Mouse (Mus musculus): ENCODE data around the gene Shcbp1. TPM values are rescaled to one million over a fixed set of nuclear protein-coding genes. Genes with fewer than 3 reads are reported as not detected.

Gene Shcbp1
- polyA plus RNA-seq (2014; fragmentation: Nextera tagmentation; extraction: Ambion mirVana): 48.4 and 54.1 TPM in 2 replicates

DNA sequence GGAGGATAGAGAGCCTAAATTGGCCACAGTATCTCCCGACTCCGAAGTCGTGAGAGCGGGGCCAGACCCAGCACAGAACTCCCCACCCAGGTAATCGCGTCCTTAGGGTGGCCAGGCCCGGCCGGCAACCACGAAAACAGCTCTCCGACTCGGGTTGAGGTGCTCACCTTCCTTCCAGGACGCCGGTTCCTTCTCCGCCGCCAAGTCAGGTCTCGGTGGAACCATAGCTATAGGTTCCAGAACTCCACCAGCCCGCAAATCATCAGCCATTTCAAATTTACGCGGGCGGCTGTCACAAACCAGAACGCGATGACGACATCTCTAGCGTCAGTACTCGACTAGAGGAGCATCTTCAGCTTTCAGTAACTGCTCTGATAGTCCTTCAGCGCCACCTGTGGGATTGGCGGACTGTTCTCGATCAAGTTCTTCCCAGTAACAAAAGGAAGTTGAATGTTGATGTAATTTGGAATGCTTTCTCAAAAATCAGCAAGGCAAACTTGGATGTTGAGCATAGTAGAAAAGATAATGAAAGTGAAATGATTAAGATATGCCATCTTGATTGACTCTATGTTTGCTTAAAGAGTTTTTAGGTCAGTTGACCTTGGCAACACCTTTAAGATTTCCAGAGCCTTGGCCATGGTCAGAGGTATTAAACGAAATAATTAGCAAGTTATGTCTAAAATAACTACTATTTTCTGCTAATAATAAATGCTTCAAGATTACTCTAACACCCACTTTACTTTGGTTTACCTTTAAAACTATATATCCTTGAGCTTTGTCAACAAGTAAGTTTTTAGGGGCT lies at the start of gene Shcbp1:
TSS of gene Shcbp1 (minus strand) at position 314 of the 802 bp plus-strand sequence.
- peak; percentile 93 for ATAC-seq (replicated peaks; ENCODE audit: insufficient number of reproducible peaks, low FRiP score, low TSS enrichment)
- no peak within 1 kb of the TSS for H3K27ac ChIP-seq (ENCODE audit: low read depth, low read length)
- 5% methylated on average over 29 of the region's 29 CpGs for WGBS (ENCODE audit: insufficient replicate concordance)
- H3K4me3 ChIP-seq (ENCODE audit: low read depth, low read length): peak within 1 kb of the TSS; percentile 93
- no peaks in the 10 kb centered on the region for H3K9me3 ChIP-seq (replicated peaks; ENCODE audit: control insufficient read depth, low read length)
- H3K4me2 ChIP-seq: peak within 1 kb of the TSS; percentile 69
- 0 out of 2 replicates have a peak, but pooled peaks cover 4% of the 10 kb centered on the region for H3K4me1 ChIP-seq (ENCODE audit: control insufficient read depth, insufficient read depth, low read length)
- H3K27me3 ChIP-seq (ENCODE audit: control insufficient read depth, insufficient read depth, low read length): no peaks in the 10 kb centered on the region
- H3K9ac ChIP-seq (ENCODE audit: low read depth, low read length): peak within 1 kb of the TSS; percentile 84
- 0 out of 2 replicates have a peak, but pooled peaks cover under 1% of the 10 kb centered on the region for H3K36me3 ChIP-seq (ENCODE audit: control insufficient read depth, insufficient read depth, low read length)

DNA sequence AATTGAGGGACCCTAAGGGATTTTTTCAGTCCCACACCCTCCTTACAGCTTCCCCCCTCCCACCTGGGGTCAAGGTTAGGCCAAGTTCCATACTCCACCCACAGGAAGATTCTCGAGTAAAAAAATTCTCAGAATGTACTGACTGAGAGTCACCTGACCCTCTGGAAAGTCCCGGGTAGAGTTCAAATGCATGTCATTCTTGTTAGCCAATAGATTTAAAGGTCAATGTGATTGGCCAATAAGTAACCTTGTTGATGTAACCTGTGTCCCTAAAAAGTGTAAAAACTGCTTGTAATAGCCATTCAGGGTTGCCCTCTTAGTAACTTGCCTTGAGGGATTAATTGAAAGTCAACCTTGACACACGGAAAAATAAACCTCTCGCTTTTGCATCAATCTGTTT lies 29.5 kb upstream of the Shcbp1 start:
- no peak for ATAC-seq (replicated peaks; ENCODE audit: insufficient number of reproducible peaks, low FRiP score, low TSS enrichment)
- H3K9ac ChIP-seq (ENCODE audit: low read depth, low read length): no peak overlapping the region
- no peaks in the 10 kb centered on the region for H3K9me3 ChIP-seq (replicated peaks; ENCODE audit: control insufficient read depth, low read length)
- H3K4me2 ChIP-seq: no peak overlapping the region
- no peak overlapping the region for H3K4me3 ChIP-seq (ENCODE audit: low read depth, low read length)
- no peaks in the 10 kb centered on the region for H3K4me1 ChIP-seq (ENCODE audit: control insufficient read depth, insufficient read depth, low read length)
- no peaks in the 10 kb centered on the region for H3K27me3 ChIP-seq (ENCODE audit: control insufficient read depth, insufficient read depth, low read length)
- H3K36me3 ChIP-seq (ENCODE audit: control insufficient read depth, insufficient read depth, low read length): no peaks in the 10 kb centered on the region
- WGBS (ENCODE audit: insufficient replicate concordance): 77% methylated on average over 4 of the region's 4 CpGs
- H3K27ac ChIP-seq (ENCODE audit: low read depth, low read length): no peak overlapping the region

DNA sequence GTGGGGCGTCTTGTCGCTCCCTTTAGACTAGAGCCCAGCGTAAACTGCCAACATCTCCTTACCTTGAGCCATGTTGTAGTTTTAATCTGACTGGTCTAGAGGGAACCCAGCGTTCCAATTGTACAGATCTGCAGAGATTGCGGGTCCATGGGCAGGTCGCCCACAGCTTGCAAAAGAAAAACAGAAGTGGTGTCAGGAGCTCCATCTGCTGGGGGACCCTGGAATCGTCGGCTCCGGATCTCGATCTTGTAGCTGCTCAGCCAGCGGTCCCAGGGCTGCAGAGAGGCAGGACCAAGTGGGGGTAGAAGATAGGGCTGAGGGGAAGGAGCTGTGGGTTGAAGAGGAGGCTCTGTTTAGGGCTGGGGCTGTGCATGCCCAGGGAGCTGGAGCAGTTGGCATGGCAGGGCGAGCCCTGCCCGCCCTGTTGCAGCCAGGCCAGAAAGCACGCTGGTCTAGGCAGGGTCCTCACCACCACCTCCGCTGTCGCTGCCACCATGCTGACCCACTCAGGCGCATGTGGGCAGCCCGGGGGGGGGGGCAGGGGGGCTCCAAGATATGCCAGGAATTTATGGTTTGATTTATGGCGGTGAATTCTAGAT lies 21.3 kb upstream of the Shcbp1 start:
- no peak overlapping the region for H3K4me3 ChIP-seq (ENCODE audit: low read depth, low read length)
- no peak overlapping the region for H3K4me2 ChIP-seq
- no peaks in the 10 kb centered on the region for H3K9me3 ChIP-seq (replicated peaks; ENCODE audit: control insufficient read depth, low read length)
- no peaks in the 10 kb centered on the region for H3K27me3 ChIP-seq (ENCODE audit: control insufficient read depth, insufficient read depth, low read length)
- H3K27ac ChIP-seq (ENCODE audit: low read depth, low read length): no peak overlapping the region
- H3K9ac ChIP-seq (ENCODE audit: low read depth, low read length): no peak overlapping the region
- ATAC-seq (replicated peaks; ENCODE audit: insufficient number of reproducible peaks, low FRiP score, low TSS enrichment): no peak
- H3K4me1 ChIP-seq (ENCODE audit: control insufficient read depth, insufficient read depth, low read length): no peaks in the 10 kb centered on the region
- WGBS (ENCODE audit: insufficient replicate concordance): 52% methylated on average over 19 of the region's 19 CpGs
- H3K36me3 ChIP-seq (ENCODE audit: control insufficient read depth, insufficient read depth, low read length): no peaks in the 10 kb centered on the region

DNA sequence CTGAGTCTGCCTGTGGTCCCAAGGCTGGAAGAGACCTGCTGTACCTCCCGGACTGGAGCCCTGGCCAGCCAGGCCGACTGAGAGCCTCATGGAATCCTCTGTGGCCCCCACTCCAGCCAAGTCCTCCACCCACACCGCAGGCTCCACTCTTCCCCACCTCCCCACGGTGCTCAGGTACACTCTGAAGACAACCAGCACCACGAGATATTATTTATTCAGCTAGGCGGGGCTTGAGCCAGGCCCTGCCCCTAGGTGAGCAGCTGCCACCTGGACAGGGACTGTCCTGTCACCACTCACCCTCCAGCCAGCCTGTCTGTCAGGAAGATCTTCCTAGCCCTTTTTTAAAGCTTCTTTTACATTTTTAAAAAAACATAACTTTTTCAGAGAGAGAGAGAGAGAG lies 1.1 kb downstream of the Shcbp1 start:
- peak overlapping the region; percentile 93 for H3K4me3 ChIP-seq (ENCODE audit: low read depth, low read length)
- WGBS (ENCODE audit: insufficient replicate concordance): 69% methylated on average over 6 of the region's 6 CpGs
- ATAC-seq (replicated peaks; ENCODE audit: insufficient number of reproducible peaks, low FRiP score, low TSS enrichment): no peak
- 0 out of 2 replicates have a peak, but pooled peaks cover 4% of the 10 kb centered on the region for H3K4me1 ChIP-seq (ENCODE audit: control insufficient read depth, insufficient read depth, low read length)
- no peak overlapping the region for H3K27ac ChIP-seq (ENCODE audit: low read depth, low read length)
- peak overlapping the region; percentile 84; the same call in 1 of the 2 replicates for H3K9ac ChIP-seq (ENCODE audit: low read depth, low read length)
- H3K9me3 ChIP-seq (replicated peaks; ENCODE audit: control insufficient read depth, low read length): no peaks in the 10 kb centered on the region
- H3K36me3 ChIP-seq (ENCODE audit: control insufficient read depth, insufficient read depth, low read length): 0 out of 2 replicates have a peak, but pooled peaks cover 2% of the 10 kb centered on the region
- peak overlapping the region; percentile 69 for H3K4me2 ChIP-seq
- no peaks in the 10 kb centered on the region for H3K27me3 ChIP-seq (ENCODE audit: control insufficient read depth, insufficient read depth, low read length)

DNA sequence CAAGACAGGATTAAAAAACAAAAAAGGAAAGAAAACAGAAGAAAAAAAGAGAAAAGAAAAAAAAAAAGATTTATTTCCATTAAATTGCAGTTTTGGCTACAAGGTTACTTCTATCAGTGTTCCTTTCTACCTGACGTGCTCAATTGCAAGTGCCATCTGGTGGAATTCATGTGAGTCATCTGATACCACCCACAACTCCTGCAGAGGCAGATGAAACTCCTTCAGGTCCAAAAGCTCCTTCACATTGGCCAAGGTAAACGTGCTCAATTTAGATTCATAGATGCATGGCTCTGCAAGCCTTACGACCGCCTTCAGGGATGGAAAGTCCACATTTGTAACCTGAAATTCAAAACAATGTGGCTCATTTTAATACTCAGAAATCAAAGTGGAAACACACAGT lies 14.6 kb downstream of the Shcbp1 start:
- H3K36me3 ChIP-seq (ENCODE audit: control insufficient read depth, insufficient read depth, low read length): no peaks in the 10 kb centered on the region
- no peak overlapping the region for H3K27ac ChIP-seq (ENCODE audit: low read depth, low read length)
- ATAC-seq (replicated peaks; ENCODE audit: insufficient number of reproducible peaks, low FRiP score, low TSS enrichment): no peak
- WGBS (ENCODE audit: insufficient replicate concordance): 91% methylated on average over 4 of the region's 4 CpGs
- no peak overlapping the region for H3K9ac ChIP-seq (ENCODE audit: low read depth, low read length)
- no peaks in the 10 kb centered on the region for H3K27me3 ChIP-seq (ENCODE audit: control insufficient read depth, insufficient read depth, low read length)
- H3K4me1 ChIP-seq (ENCODE audit: control insufficient read depth, insufficient read depth, low read length): no peaks in the 10 kb centered on the region
- no peak overlapping the region for H3K4me3 ChIP-seq (ENCODE audit: low read depth, low read length)
- no peaks in the 10 kb centered on the region for H3K9me3 ChIP-seq (replicated peaks; ENCODE audit: control insufficient read depth, low read length)
- H3K4me2 ChIP-seq: no peak overlapping the region

DNA sequence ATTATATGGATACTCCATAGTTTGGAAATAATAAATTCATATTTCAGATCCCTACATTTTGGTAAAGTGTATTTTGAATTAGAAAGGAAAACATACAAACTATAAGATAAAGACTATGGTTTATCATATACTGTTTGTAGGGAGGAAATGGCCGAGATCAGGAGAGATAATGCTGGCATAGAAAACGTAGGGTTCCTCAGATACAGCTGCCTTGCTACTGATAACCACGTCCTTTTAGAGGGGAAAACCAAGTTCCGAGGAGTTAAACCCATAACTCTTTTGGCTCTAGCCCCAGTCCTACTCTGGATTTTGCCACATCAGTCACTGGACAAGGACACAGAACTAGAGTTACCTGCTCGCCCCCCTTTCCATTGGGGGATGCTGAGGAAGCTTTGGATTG lies 26.3 kb downstream of the Shcbp1 start:
- Histone ChIP-seq H3K27ac (ENCODE audit: low read depth, low read length) (no peak overlapping the region), H3K4me2 (no peak overlapping the region), H3K27me3 (ENCODE audit: control insufficient read depth, insufficient read depth, low read length) (no peaks in the 10 kb centered on the region), H3K4me1 (ENCODE audit: control insufficient read depth, insufficient read depth, low read length) (no peaks in the 10 kb centered on the region), H3K4me3 (ENCODE audit: low read depth, low read length) (no peak overlapping the region), H3K9me3 (replicated peaks; ENCODE audit: control insufficient read depth, low read length) (no peaks in the 10 kb centered on the region), H3K9ac (ENCODE audit: low read depth, low read length) (no peak overlapping the region), H3K36me3 (ENCODE audit: control insufficient read depth, insufficient read depth, low read length) (no peaks in the 10 kb centered on the region)
- ATAC-seq (replicated peaks; ENCODE audit: insufficient number of reproducible peaks, low FRiP score, low TSS enrichment): no peak
- WGBS (ENCODE audit: insufficient replicate concordance): 76% methylated on average over 5 of the region's 5 CpGs

DNA sequence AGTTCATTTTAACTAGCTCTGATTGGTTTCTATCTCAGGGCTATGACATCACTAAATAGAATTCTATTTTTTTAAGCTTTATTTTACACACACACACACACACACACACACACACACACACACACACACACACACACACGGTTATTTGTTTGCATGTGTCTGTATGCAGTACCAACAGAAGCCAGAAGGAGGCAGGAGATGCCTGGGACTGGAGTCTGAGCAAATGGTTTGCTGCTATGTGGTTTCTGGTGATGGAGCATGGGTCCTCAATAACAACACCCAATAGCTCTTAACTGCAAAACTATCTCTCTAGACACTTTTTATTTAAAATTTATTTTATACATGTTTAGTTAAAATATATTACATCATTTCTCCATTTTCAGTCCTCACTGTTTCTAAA lies 48.4 kb downstream of the Shcbp1 start:
- Histone ChIP-seq H3K4me1 (ENCODE audit: control insufficient read depth, insufficient read depth, low read length) (no peaks in the 10 kb centered on the region), H3K9ac (ENCODE audit: low read depth, low read length) (no peak overlapping the region), H3K4me3 (ENCODE audit: low read depth, low read length) (no peak overlapping the region), H3K27ac (ENCODE audit: low read depth, low read length) (no peak overlapping the region), H3K9me3 (replicated peaks; ENCODE audit: control insufficient read depth, low read length) (no peaks in the 10 kb centered on the region), H3K27me3 (ENCODE audit: control insufficient read depth, insufficient read depth, low read length) (no peaks in the 10 kb centered on the region), H3K4me2 (no peak overlapping the region), H3K36me3 (ENCODE audit: control insufficient read depth, insufficient read depth, low read length) (peaks cover 2% of the 10 kb centered on the region; the same call in 1 of the 2 replicates)
- ATAC-seq (replicated peaks; ENCODE audit: insufficient number of reproducible peaks, low FRiP score, low TSS enrichment): no peak
- WGBS (ENCODE audit: insufficient replicate concordance): 85% methylated on average over 1 of the region's 1 CpGs

DNA sequence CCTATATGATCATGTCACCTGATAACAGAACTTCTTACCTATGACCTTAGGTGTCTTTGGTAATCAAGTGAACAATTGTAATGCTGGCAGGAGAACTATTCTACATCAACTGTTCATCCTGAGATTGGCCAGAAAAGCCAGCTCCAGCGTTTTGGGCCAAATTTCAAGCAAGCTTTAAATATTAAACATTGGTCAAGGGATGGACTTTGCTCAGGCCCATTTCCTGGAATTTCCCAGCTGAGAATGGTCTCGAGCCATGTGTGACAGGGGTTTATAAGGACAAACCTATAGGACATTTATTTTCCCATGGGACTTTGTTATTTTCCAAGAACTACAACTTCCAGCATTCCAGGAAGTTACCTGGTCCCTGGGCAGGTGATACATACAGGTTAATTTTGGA lies 63.8 kb downstream of the Shcbp1 start:
- Histone ChIP-seq H3K4me1 (ENCODE audit: control insufficient read depth, insufficient read depth, low read length) (no peaks in the 10 kb centered on the region), H3K4me2 (no peak overlapping the region), H3K4me3 (ENCODE audit: low read depth, low read length) (no peak overlapping the region), H3K9ac (ENCODE audit: low read depth, low read length) (no peak overlapping the region), H3K9me3 (replicated peaks; ENCODE audit: control insufficient read depth, low read length) (no peaks in the 10 kb centered on the region; the same call in 1 of the 2 replicates), H3K27ac (ENCODE audit: low read depth, low read length) (no peak overlapping the region), H3K36me3 (ENCODE audit: control insufficient read depth, insufficient read depth, low read length) (no peaks in the 10 kb centered on the region), H3K27me3 (ENCODE audit: control insufficient read depth, insufficient read depth, low read length) (no peaks in the 10 kb centered on the region)
- no peak for ATAC-seq (replicated peaks; ENCODE audit: insufficient number of reproducible peaks, low FRiP score, low TSS enrichment)
- 54% methylated on average over 2 of the region's 2 CpGs for WGBS (ENCODE audit: insufficient replicate concordance)

Data from heart, embryonic 11.5 days (tissue).